Mouse (Mus musculus): ENCODE data around the gene Traf7.
A peak's percentile ranks its signal among the peaks of the same experiment; 100 is the strongest.

- TF ChIP-seq CTCF (IDR thresholded peaks at IDR 0.05; ENCODE audit: extremely low read depth, insufficient read length, insufficient replicate concordance, low read depth, low read length) (no peak), POLR2A (IDR thresholded peaks at IDR 0.05; ENCODE audit: low read depth, low read length) (peak; percentile 92)
These were observed at the start of gene Traf7 for GRCm38 (mm10) chr17:24527723-24528559.
